Comparison of ENCODE assay signal across 26 mouse cellular contexts in genomic region chr5:122445051-122445610, GRCm38 (mm10).
"Had no signal": no experiment of that assay in that cellular context is flagged by ENCODE, and none has a peak within 500 bp of the region (broad histone marks: within the 10 kb centered on the region; RNA-seq: fewer than 3 reads in every experiment).

No protein-coding gene starts in this region.

- H3K9me3 ChIP-seq: embryonic facial prominence, embryonic 12.5 days; embryonic facial prominence, embryonic 15.5 days; forebrain, embryonic 10.5 days; forebrain, embryonic 12.5 days; forebrain, embryonic 13.5 days; forebrain, embryonic 15.5 days; heart, embryonic 10.5 days had no signal

- H3K4me3 ChIP-seq: embryonic facial prominence, embryonic 12.5 days; embryonic facial prominence, embryonic 15.5 days; erythroblast, embryonic 14.5 days; forebrain, embryonic 10.5 days; forebrain, embryonic 12.5 days; forebrain, embryonic 13.5 days; forebrain, embryonic 15.5 days; gastrocnemius, adult 2 months; heart, adult 2 months; heart, embryonic 10.5 days had no signal

- DNase-seq: cerebellum, adult 8-10 months; cerebellum, adult 9-10 months; cerebellum, adult 9-11 months; cerebellum, postnatal 10 days; cerebellum, postnatal 14 days; cerebellum, postnatal 25 days; cerebellum, postnatal 36 days; embryo, embryonic 11 days; forebrain, postnatal 0 days; gastrocnemius, adult 2 months; gastrocnemius, postnatal 10 days; gastrocnemius, postnatal 14 days; gastrocnemius, postnatal 25 days; gastrocnemius, postnatal 36 days; heart, adult 18-20 months; heart, adult 2 months had no signal

- H3K9ac ChIP-seq: embryonic facial prominence, embryonic 12.5 days; embryonic facial prominence, embryonic 15.5 days; forebrain, embryonic 12.5 days; forebrain, embryonic 13.5 days; forebrain, embryonic 15.5 days; forebrain, postnatal 0 days had no signal

- H3K4me1 ChIP-seq: embryonic facial prominence, embryonic 12.5 days; embryonic facial prominence, embryonic 15.5 days; forebrain, embryonic 12.5 days; forebrain, embryonic 13.5 days; forebrain, embryonic 15.5 days; heart, embryonic 10.5 days had no signal

- H3K4me2 ChIP-seq: embryonic facial prominence, embryonic 12.5 days; embryonic facial prominence, embryonic 15.5 days; forebrain, embryonic 12.5 days; forebrain, embryonic 13.5 days; forebrain, embryonic 15.5 days had no signal

- H3K27me3 ChIP-seq: embryonic facial prominence, embryonic 12.5 days; embryonic facial prominence, embryonic 15.5 days; forebrain, embryonic 12.5 days; forebrain, embryonic 13.5 days; forebrain, embryonic 15.5 days had no signal

- ATAC-seq: forebrain, embryonic 13.5 days; forebrain, embryonic 14.5 days; forebrain, embryonic 15.5 days; forebrain, embryonic 16.5 days; forebrain, postnatal 0 days had no signal

- H3K27ac ChIP-seq: embryonic facial prominence, embryonic 12.5 days; embryonic facial prominence, embryonic 15.5 days; forebrain, embryonic 10.5 days; forebrain, embryonic 12.5 days; forebrain, embryonic 13.5 days; forebrain, embryonic 15.5 days; gastrocnemius, adult 2 months; heart, adult 2 months; heart, embryonic 10.5 days had no signal
